ENCODE assay signal across 17 mouse cellular contexts in genomic region chr5:149716329-149716690, GRCm38 (mm10). TPM values are rescaled to one million over a fixed set of nuclear protein-coding genes. Genes with fewer than 3 reads are reported as not detected.
DNase-seq lines count a peak whose midpoint lies in the region; ATAC-seq and TF ChIP-seq lines count a peak whose summit lies in the region.
"Had no signal": no experiment of that assay in that cellular context is flagged by ENCODE, and none has a peak within 500 bp of the region (broad histone marks: within the 10 kb centered on the region; RNA-seq: fewer than 3 reads in every experiment).

No protein-coding gene starts in this region.

- no peak for TF ChIP-seq POLR2A in CH12.LX (IDR thresholded peaks at IDR 0.05; ENCODE audit: low read depth, low read length)

- H3K4me1 ChIP-seq in forebrain, embryonic 15.5 days, result peaks cover 11% of the 10 kb centered on the region
- peaks cover 8% of the 10 kb centered on the region; the same call in 1 of the 2 replicates for H3K4me1 ChIP-seq in forebrain, embryonic 11.5 days (replicated peaks; ENCODE audit: control insufficient read depth, insufficient read depth, low read length)
- no peaks in the 10 kb centered on the region for H3K4me1 ChIP-seq in CH12.LX (ENCODE audit: control insufficient read depth in 1 of 2, insufficient read depth in 2 of 2)
- peaks cover 7% of the 10 kb centered on the region; the same call in 1 of the 2 replicates for H3K4me1 ChIP-seq in forebrain, postnatal 0 days (ENCODE audit: insufficient read depth)
- H3K4me1 ChIP-seq in embryonic facial prominence, embryonic 10.5 days, result peaks cover 17% of the 10 kb centered on the region
- H3K4me1 ChIP-seq: heart, embryonic 12.5 days had no signal

- no peak for TF ChIP-seq RAD21 in CH12.LX (IDR thresholded peaks at IDR 0.05; ENCODE audit: low read depth, low read length)

- no peak for DNase-seq in forebrain, embryonic 11.5 days (ENCODE audit: low spot score)
- DNase-seq in CH12.LX (ENCODE audit: extremely low read depth), result no peak
- peak; percentile 7 for DNase-seq in Muller cell, postnatal 12 days (ENCODE audit: inconsistent ontology term)
- peak; percentile 56 for DNase-seq in forebrain, postnatal 0 days
- no peak for DNase-seq in gastrocnemius, postnatal 4 days (ENCODE audit: low spot score in 2 of 2)
- no peak for DNase-seq in left cerebral cortex, adult 18-20 months (ENCODE audit: low spot score in 2 of 2)
- DNase-seq in embryonic facial prominence, embryonic 10.5 days (ENCODE audit: low spot score), result no peak
- DNase-seq: cerebellum, adult 11 months; cerebellum, adult 8-10 months; gastrocnemius, postnatal 14 days had no signal

- no peaks in the 10 kb centered on the region for H3K27me3 ChIP-seq in forebrain, embryonic 15.5 days
- no peaks in the 10 kb centered on the region for H3K27me3 ChIP-seq in forebrain, embryonic 11.5 days (ENCODE audit: control insufficient read depth, insufficient read depth, low read length)
- no peaks in the 10 kb centered on the region for H3K27me3 ChIP-seq in CH12.LX (replicated peaks)
- H3K27me3 ChIP-seq in forebrain, postnatal 0 days (ENCODE audit: insufficient read depth, low read length), result no peaks in the 10 kb centered on the region
- no peaks in the 10 kb centered on the region for H3K27me3 ChIP-seq in embryonic facial prominence, embryonic 10.5 days (replicated peaks; ENCODE audit: low read depth, poor library complexity, severe bottlenecking)
- H3K27me3 ChIP-seq: embryonic facial prominence, embryonic 13.5 days; heart, embryonic 12.5 days; hindbrain, embryonic 15.5 days had no signal

- peak; percentile 38; the same call in 1 of the 2 replicates for ATAC-seq in forebrain, embryonic 15.5 days (replicated peaks)
- ATAC-seq in forebrain, embryonic 11.5 days (replicated peaks; ENCODE audit: low FRiP score), result no peak
- peak; percentile 52; the same call in 1 of the 2 replicates for ATAC-seq in forebrain, postnatal 0 days
- ATAC-seq: intestine, embryonic 16.5 days had no signal

- H3K36me3 ChIP-seq in forebrain, embryonic 15.5 days, result no peaks in the 10 kb centered on the region
- H3K36me3 ChIP-seq in forebrain, embryonic 11.5 days (ENCODE audit: control insufficient read depth, insufficient read depth, low read length), result no peaks in the 10 kb centered on the region
- no peaks in the 10 kb centered on the region for H3K36me3 ChIP-seq in CH12.LX (replicated peaks in 1 of 2; ENCODE audit: control insufficient read depth in 1 of 2, insufficient read depth in 1 of 2, low read length in 1 of 2)
- no peaks in the 10 kb centered on the region for H3K36me3 ChIP-seq in forebrain, postnatal 0 days (ENCODE audit: insufficient read depth)
- H3K36me3 ChIP-seq in embryonic facial prominence, embryonic 10.5 days (replicated peaks), result peaks cover 11% of the 10 kb centered on the region
- H3K36me3 ChIP-seq: hindbrain, embryonic 15.5 days had no signal

- TF ChIP-seq CTCF in CH12.LX (conservative IDR thresholded peaks at IDR 0.05 in 1 of 2, IDR thresholded peaks at IDR 0.05 in 1 of 2; ENCODE audit: low read depth in 2 of 2, low read length in 2 of 2), result no peak
- no peak for TF ChIP-seq CTCF in forebrain, postnatal 0 days (IDR thresholded peaks at IDR 0.05; ENCODE audit: low read depth)

- no peak overlapping the region for H3K27ac ChIP-seq in forebrain, embryonic 15.5 days (replicated peaks)
- no peak overlapping the region for H3K27ac ChIP-seq in forebrain, embryonic 11.5 days (ENCODE audit: low read depth, low read length)
- no peak overlapping the region for H3K27ac ChIP-seq in CH12.LX (ENCODE audit: insufficient read depth, low read depth)
- H3K27ac ChIP-seq in forebrain, postnatal 0 days (ENCODE audit: low read depth, low read length), result no peak overlapping the region
- H3K27ac ChIP-seq in embryonic facial prominence, embryonic 10.5 days (replicated peaks), result no peak overlapping the region
- H3K27ac ChIP-seq: hindbrain, embryonic 15.5 days had no signal

- H3K4me3 ChIP-seq in forebrain, embryonic 15.5 days, result no peak overlapping the region
- H3K4me3 ChIP-seq in forebrain, embryonic 11.5 days (ENCODE audit: low read depth, low read length), result no peak overlapping the region
- no peak overlapping the region for H3K4me3 ChIP-seq in CH12.LX (replicated peaks in 1 of 3; ENCODE audit: low read depth in 2 of 3, low read length in 2 of 3, poor library complexity in 1 of 3)
- H3K4me3 ChIP-seq in forebrain, postnatal 0 days (ENCODE audit: low read depth, low read length), result no peak overlapping the region
- no peak overlapping the region for H3K4me3 ChIP-seq in embryonic facial prominence, embryonic 10.5 days
- H3K4me3 ChIP-seq: embryonic facial prominence, embryonic 13.5 days; heart, embryonic 12.5 days; hindbrain, embryonic 10.5 days; hindbrain, embryonic 15.5 days had no signal

- in situ Hi-C loops in CH12.LX (cut with MboI; ENCODE audit: low pct_ligation_motif_present, low pct_unique_long_range_greater_than_20kb, low sequenced_read_pairs), result no loop called here

- no peak overlapping the region for H3K4me2 ChIP-seq in forebrain, embryonic 15.5 days (replicated peaks)
- no peak overlapping the region for H3K4me2 ChIP-seq in forebrain, embryonic 11.5 days (ENCODE audit: low read depth, low read length, severe bottlenecking)
- H3K4me2 ChIP-seq in CH12.LX (ENCODE audit: insufficient read depth, low read depth, poor library complexity, severe bottlenecking), result no peak overlapping the region
- H3K4me2 ChIP-seq in forebrain, postnatal 0 days (ENCODE audit: low read depth), result no peak overlapping the region
- H3K4me2 ChIP-seq: heart, embryonic 12.5 days; hindbrain, embryonic 15.5 days had no signal

- no peaks in the 10 kb centered on the region for H3K9me3 ChIP-seq in forebrain, embryonic 15.5 days
- H3K9me3 ChIP-seq in forebrain, embryonic 11.5 days (ENCODE audit: control insufficient read depth, low read length), result no peaks in the 10 kb centered on the region
- H3K9me3 ChIP-seq in CH12.LX (replicated peaks; ENCODE audit: low read length), result peaks cover 31% of the 10 kb centered on the region
- no peaks in the 10 kb centered on the region for H3K9me3 ChIP-seq in forebrain, postnatal 0 days (ENCODE audit: low read length)
- H3K9me3 ChIP-seq in embryonic facial prominence, embryonic 10.5 days, result no peaks in the 10 kb centered on the region
- H3K9me3 ChIP-seq: embryonic facial prominence, embryonic 13.5 days; G1E; hindbrain, embryonic 15.5 days had no signal

- 19% methylated on average over 3 of the region's 3 CpGs for WGBS in forebrain, embryonic 15.5 days
- 66% methylated on average over 3 of the region's 3 CpGs for WGBS in forebrain, embryonic 11.5 days
- 21% methylated on average over 3 of the region's 3 CpGs for WGBS in forebrain, postnatal 0 days
- 67% methylated on average over 3 of the region's 3 CpGs for WGBS in embryonic facial prominence, embryonic 10.5 days

- TF ChIP-seq EP300 in CH12.LX (IDR thresholded peaks at IDR 0.05; ENCODE audit: low read length), result no peak

- no peak overlapping the region for H3K9ac ChIP-seq in forebrain, embryonic 15.5 days (replicated peaks)
- H3K9ac ChIP-seq in forebrain, embryonic 11.5 days (ENCODE audit: low read length), result no peak overlapping the region
- no peak overlapping the region for H3K9ac ChIP-seq in CH12.LX (ENCODE audit: insufficient read depth, low read depth)
- no peak overlapping the region for H3K9ac ChIP-seq in forebrain, postnatal 0 days
- H3K9ac ChIP-seq: embryonic facial prominence, embryonic 13.5 days; heart, embryonic 12.5 days; hindbrain, embryonic 15.5 days had no signal

- dilution Hi-C loops in CH12.LX (cut with MboI; ENCODE audit: extremely low pct_ligation_motif_present, extremely low pct_unique_long_range_greater_than_20kb, low sequenced_read_pairs), result no loop called here

- no peaks in the 10 kb centered on the region for H3K79me2 ChIP-seq in CH12.LX (replicated peaks; ENCODE audit: control insufficient read depth, extremely low read depth, insufficient read depth, poor library complexity, severe bottlenecking)

TF ChIP-seq in CH12.LX, 34 proteins besides CTCF, POLR2A, EP300 and RAD21:
- no peak for TF ChIP-seq TCF12 (IDR thresholded peaks at IDR 0.05; ENCODE audit: low read depth, low read length)
- no peak for TF ChIP-seq KAT2A (IDR thresholded peaks at IDR 0.05; ENCODE audit: insufficient replicate concordance, low read length)
- no peak for TF ChIP-seq PAX5 (IDR thresholded peaks at IDR 0.05; ENCODE audit: low read length)
- TF ChIP-seq ZNF384 (IDR thresholded peaks at IDR 0.05; ENCODE audit: low read depth, low read length), result 0 out of 2 replicates have a peak, but pooled peaks have one; percentile 12
- TF ChIP-seq CHD1 (IDR thresholded peaks at IDR 0.05; ENCODE audit: low read depth, low read length), result no peak
- no peak for TF ChIP-seq MEF2A (IDR thresholded peaks at IDR 0.05; ENCODE audit: borderline replicate concordance, low read depth, low read length)

RNA-seq across cellular contexts. Expression of gene B3glct, which starts 38.3 kb away (rescaled TPM):
- polyA plus RNA-seq in forebrain, embryonic 15.5 days (2015; fragmentation: Nextera tagmentation; extraction: Ambion mirVana), result 12.8 and 13.2 TPM in 2 replicates
- polyA plus RNA-seq in forebrain, embryonic 11.5 days (2014; fragmentation: Nextera tagmentation; extraction: Ambion mirVana), result 17.1 and 20.1 TPM in 2 replicates
- 0.38 and 0.63 TPM in 2 replicates for total RNA-seq in CH12.LX (2012; rRNA removed)
- 0.90 and 1.3 TPM in 2 replicates for total RNA-seq in CH12.LX (2014; rRNA removed)
- 0.55 and 2.1 TPM in 2 replicates for polyA plus RNA-seq in CH12.LX (2012; ENCODE audit: insufficient read length, low read depth)
- 16.5 and 19.9 TPM in 2 replicates for total RNA-seq in forebrain, postnatal 0 days (2014; rRNA removed)
- 12.4 and 13.1 TPM in 2 replicates for polyA plus RNA-seq in forebrain, postnatal 0 days (2015; fragmentation: Nextera tagmentation; extraction: Ambion mirVana)
- 10 to 100 TPM; 10.3 to 11.5 TPM for total RNA-seq in gastrocnemius, postnatal 4 days (2021)
- total RNA-seq in left cerebral cortex, adult 18-20 months (2021), result 10 to 100 TPM; 16.2 to 17.3 TPM
- 14.4 and 15.1 TPM in 2 replicates for polyA plus RNA-seq in embryonic facial prominence, embryonic 10.5 days (2016; fragmentation: Nextera tagmentation; extraction: Ambion mirVana)

Comparison
In these comparisons a context has a peak if more than half of its experiments do, and no peak if none do; other contexts are left out.
1. DNase-seq: peak in Muller cell, postnatal 12 days (single experiment) and forebrain, postnatal 0 days (single experiment); none in forebrain, embryonic 11.5 days (single experiment), CH12.LX (single experiment), gastrocnemius, postnatal 4 days (0 of 2), left cerebral cortex, adult 18-20 months (0 of 2) and embryonic facial prominence, embryonic 10.5 days (single experiment).